Mouse (Mus musculus) spleen, embryonic (tissue): Measurements from ENCODE around the gene Cep83.

Experiments used
- CTCF ChIA-PET: fragments of 350-600 bp; sonication (Branson Sonifier 250); formaldehyde crosslinking; loops from one replicate; lab custom pipeline; 2022; lab: Charles Lee

Cep83 gene

DNA sequence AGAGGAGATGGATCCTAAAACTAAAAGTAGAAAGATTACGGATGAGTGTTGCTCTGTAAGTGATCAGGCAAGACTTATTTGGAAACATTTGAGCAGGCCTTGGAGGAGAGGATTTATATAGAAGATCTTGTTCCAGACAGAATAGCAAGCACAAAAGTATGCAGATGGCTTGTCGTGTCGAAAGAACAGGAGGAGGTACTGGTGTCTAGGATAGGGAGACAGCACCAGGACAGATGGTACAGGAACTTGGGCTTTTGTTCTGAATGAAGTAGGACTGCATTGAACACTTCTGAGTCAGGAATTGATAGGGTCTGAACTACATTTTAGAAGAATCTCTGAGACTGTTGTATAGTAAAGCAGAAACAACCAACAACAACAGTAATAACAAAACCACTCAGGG lies 89.1 kb downstream of the Cep83 start:
- CTCF ChIA-PET, result no interaction called here

DNA sequence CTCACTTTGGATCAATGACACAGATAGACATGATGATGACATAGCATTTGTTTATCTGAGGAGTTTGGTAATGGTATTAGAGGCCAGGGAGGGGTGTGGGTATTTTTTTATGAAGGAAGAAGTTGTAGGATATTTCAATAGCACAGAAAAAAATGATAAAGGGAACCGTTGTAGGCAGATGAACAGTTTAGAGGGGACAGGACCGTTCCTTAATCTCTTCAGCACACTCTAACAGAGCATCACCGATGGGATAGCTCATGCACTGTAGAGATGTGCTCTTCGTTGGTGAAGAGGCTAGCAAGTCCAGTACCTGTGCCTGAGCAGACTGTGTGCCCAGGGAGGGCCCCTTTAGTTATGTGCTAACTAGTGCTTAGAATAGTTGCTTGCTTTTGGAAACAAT lies 90.9 kb downstream of the Cep83 start:
- CTCF ChIA-PET, result no interaction called here

DNA sequence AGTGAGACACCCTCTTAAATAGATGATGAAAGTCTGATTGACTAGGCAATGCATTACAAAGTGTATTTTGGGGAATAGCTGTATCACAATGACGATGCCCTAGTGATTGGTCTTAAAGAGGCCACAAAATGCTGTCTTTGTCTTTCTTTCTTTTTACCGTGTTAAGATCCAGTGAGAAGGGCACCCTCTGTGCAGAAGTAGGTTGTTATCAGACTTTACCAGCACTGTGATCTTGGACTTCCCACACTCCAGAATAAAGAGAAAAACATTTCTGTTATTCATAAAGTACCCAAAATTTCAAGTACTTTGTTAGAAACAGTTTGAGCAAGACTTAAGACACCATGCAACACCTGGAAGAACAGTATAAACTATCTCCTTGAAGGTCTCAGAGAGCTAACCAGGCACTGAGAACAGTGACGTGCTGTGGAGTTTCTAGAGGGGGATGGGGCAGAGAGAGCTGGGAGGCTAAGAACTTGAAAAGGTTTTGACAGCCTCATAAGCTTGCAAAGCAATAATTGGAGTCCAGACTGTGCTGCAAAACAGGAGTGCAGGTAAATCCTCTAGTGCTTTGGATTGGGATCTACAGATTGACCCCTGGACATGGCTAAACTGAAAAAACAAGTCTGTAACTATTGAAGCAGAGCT lies 92.3 kb downstream of the Cep83 start:
- CTCF ChIA-PET, result no interaction called here

DNA sequence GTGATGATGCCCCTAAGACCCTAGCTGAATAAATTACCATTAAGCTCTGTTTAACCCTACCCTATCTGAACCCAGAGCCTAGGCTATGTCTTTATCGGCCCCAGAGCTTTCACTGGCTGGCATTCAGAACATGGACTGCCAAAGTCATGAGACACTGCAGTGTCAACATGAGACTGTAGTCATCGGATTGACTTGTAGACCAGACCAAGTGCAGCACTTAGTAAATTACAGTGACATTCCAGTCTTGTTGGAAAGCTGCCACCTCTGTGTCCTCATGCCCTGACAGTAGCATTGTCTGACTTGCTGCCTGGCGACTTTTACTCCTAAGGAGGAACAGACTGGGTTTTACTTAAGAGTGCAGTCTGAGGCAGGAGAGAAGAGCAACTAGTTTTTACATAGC lies 100.8 kb downstream of the Cep83 start:
- CTCF ChIA-PET, result no interaction called here

DNA sequence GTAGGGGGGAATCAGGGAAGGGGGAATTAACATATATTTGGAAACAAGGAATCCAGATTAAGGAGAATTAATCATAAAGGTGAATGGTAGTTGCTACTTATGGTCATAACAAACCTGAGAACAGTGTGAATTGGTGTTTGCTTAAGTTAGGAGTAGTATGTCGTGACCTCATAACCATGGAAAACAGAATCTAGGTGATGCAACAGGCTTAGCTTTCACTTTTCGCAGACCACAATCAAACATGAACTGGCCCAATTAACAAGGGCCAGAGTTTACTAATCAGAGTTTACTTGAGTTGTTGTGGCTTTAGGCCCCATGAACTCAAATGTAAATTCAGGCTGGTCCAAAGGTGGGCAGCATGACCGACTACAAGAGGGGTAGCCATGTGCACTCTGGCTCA lies 105.5 kb downstream of the Cep83 start:
- CTCF ChIA-PET, result interaction anchor here (1.0 kb wide), 1 partner anchor 18 kb away, joined by 3 read pairs; no protein-coding TSS in a partner anchor

DNA sequence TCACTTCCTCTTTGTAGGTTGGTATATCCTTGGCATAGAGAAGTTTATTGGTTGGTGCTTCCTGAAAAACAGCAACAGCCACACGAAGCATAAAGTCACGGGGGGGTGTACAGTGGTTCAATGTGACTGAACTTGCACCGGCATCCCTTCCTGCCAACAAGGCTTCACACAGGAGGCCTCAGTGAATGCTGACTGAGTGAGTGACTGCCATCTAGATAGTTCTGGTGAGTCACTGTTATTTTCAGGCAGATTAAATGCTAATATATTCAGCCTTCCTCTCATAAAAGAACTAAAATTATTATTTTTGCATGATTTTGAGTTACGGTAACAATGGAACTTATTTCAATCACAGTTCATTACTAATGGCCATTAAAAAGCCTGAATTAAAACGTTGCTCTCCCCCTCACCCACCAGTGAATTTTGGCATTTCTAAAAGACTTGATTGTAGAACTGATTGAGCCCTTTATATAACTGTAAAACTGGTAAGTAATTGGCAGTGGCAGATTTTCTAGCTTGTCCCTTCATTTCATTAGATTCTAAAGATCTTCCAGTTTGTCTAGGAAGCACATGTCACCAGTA lies 106.3 kb downstream of the Cep83 start:
- CTCF ChIA-PET, result no interaction called here

DNA sequence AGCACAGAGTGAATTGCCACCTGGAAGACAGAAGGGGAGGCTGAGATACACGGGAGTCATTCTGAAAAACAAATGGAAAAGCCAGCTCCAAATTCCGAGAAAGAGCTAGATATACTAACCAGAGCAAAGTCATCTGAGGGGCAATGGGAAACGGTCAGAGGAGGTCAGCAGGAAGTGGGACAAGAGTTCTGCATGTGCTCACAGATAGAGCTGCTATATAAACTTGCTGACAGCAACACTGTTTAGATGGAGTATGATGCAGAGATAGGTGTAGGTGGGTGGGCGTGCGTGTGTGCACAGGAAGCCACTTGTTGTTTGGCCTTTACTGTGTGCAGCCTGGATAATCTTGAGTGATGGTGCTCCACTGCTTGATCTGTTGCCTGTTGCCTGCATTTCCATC lies 109.7 kb downstream of the Cep83 start:
- CTCF ChIA-PET, result no interaction called here

DNA sequence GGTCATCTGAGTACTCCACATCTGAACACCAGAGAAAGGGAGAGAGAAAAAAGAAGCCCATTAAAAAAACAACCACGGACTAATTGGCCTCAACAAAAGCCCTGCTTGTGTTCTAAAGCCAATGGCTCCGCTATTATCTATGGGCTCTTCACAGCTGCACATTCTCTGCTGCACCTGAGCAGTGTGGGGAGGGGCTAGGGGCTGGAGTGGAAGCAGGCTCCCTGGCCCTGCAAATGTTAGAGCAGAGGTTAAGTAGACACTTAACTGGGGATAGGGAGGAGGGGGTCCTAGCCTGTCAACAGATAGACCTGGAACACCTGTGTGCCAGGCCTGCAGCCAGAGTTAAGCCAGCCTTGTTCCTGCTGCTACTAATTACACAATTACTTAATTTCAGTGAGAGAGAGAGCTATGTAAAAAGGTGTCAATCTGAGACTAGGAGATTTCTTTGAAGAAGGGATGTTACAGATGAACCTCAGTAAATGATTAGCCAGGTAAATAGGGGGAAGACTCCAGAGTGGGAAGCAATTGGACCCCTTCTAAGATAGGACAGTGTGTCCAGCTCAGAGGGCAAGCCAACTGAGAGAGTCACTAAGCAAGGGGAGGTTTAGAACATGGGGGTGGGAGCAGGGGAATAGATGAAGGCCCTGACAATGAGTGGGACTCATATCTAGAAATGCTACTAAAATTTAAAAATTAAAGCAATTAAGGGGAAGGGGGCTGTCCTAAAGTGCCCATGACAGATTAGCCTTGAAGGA lies 111.2 kb downstream of the Cep83 start:
- CTCF ChIA-PET, result interaction anchor here (0.5 kb wide), 1 partner anchor 140 kb away, joined by 3 read pairs; no protein-coding TSS in a partner anchor

DNA sequence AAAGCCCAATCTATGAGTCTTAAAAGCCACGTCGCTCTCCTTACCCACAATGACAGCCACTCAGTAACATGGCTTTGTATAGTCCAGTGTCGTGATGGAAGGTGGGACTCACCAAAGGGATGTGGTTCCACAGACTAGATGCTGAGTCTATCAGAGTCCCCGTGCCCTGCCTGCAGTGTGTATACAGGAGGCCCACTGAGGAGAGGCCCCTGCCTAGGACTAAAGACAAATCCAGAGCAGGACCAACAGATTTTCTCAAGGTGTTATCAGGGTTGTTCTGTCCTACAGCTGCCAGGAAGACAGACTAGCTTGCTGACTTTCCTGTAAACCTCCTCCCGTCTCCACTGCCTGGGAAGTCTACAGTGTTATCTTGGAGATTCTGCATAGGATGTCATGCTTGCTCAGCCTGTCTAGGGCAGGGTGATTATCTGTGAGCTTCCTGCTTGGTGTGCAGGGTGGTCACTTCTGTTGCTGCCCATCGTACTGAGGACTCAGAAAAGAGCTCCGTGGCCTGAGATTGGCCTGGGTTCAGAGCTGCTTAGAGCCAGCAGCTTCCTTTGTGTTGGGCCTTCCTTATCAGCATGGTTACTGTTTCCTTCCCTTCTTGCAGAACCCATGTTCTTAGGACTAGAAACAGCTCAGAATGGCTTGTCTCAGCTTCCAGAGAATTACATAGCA lies 112.4 kb downstream of the Cep83 start:
- CTCF ChIA-PET, result no interaction called here

DNA sequence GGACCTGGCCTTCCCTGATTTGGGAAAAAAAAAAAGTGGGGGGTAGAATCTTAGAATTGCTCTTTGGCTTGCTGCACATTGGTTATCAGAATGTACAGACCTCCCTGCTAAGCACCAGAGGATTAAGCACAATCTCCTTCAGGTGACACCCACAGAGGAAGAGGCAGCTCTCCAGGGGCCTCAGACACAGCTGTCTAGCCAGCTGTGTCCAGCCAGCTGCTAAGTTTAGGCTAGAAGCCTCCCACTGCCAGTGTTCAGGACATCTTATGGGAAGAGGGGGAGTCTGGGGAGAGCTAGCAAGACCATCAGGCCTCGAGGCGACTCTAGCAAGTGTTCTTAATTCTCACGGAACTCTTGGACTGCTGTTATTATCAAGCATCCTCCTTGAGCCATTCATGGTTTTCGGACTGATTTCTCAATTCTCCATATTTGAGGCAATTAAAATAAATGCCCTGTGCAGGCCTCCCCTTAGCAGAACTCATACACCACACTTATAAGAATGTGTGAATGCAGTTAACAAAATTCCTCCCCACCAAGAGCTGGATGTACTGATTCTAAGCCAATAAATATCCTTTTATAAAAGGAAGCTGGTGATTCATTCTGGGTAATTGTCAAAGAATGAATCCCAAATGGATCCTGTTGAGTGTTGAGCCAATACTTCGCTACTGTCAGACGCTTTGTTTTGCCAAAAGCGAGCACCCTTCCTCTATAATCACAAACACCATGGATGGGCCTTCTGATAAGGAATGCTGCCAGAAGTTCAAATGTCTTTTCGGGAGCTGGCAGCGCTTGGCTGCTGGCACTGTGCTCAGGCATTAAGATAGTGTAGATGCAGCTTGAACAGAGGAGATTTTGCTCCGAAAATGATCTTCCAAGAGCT lies 115.8 kb downstream of the Cep83 start:
- CTCF ChIA-PET, result interaction anchor here (0.5 kb wide), 1 partner anchor 183 kb away, joined by 3 read pairs; no protein-coding TSS in a partner anchor

DNA sequence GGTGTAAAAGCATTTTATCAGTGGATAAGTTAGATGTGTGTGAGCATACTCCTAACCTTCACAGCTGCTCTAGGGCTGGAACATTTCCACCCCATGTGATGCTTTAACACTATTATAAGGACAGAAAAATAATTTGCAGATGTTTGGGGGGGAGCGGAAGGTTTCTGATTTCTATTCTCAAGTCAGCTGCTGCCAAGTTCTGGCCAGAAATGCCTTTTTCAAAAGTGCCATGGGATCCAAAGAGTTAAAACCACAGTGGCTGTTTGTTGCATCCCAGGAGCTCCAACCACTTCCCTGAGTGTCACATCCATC lies 116.4 kb downstream of the Cep83 start:
- CTCF ChIA-PET, result interaction anchor here (0.5 kb wide), 1 partner anchor 182 kb away, joined by 3 read pairs; no protein-coding TSS in a partner anchor

DNA sequence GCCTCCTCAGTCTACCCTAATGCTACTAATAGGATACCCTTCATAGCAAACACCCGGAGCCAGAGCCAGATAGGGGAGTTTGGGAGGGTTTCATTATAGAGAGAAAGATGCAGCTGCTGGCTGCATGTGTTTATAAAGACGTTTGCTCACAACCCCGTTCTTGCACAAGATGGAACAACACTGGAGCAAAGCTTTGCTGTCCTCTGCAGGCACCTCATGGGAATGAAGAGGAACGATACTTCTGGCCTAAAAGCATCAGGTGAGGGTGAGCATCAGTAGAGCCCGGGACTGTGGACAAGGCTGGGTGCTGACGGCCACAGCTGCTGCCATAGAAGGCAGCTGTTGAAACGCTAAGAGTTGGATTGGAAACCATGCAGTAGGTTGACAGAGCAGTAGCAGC lies 118.9 kb downstream of the Cep83 start:
- CTCF ChIA-PET, result no interaction called here

DNA sequence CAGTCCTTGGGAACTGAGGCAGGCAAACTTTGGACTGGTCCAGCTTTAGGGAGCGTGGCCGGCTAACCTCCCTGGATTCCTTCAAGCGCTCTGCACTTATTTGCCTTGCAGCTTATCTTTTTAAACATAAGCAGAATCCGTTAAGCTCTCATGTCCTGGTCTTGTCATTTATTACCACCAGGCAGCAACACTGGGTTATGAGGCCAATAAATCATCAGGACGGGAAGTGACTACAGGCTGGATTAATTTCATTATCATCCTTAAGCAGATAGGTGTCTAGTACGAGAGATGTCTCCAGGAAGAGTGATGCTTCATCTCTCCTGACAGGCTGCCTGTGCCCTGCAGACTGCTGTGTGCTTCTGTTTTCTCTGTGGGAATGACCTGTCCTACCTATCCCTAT lies 119.8 kb downstream of the Cep83 start:
- CTCF ChIA-PET, result no interaction called here

DNA sequence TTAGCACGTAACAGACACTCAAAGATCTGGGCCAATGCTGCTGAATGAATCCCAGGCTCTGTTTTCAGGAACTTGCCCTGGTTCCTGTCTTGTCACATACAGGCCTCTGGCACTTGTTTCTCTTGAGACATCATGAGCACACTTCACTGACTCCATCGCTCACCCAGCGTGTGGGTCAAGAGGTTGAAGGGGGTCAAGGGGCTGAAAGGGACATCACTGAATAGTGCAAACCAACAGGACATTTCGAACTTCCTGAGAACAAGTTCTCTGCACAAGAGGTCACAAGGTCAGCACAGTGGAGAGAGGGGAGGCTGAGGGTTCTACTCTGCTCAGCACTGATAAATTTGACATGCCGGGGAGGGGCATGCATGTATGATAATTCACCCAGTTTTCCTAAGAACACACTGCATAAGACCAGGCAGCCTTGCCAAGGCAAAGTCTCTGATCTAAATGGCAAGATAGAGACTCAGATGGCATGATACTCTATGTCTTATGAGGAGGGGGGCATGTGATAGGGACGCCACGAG lies 121.6 kb downstream of the Cep83 start:
- CTCF ChIA-PET, result interaction anchor here (0.7 kb wide), 1 partner anchor 33 kb away, joined by 4 read pairs; no protein-coding TSS in a partner anchor

DNA sequence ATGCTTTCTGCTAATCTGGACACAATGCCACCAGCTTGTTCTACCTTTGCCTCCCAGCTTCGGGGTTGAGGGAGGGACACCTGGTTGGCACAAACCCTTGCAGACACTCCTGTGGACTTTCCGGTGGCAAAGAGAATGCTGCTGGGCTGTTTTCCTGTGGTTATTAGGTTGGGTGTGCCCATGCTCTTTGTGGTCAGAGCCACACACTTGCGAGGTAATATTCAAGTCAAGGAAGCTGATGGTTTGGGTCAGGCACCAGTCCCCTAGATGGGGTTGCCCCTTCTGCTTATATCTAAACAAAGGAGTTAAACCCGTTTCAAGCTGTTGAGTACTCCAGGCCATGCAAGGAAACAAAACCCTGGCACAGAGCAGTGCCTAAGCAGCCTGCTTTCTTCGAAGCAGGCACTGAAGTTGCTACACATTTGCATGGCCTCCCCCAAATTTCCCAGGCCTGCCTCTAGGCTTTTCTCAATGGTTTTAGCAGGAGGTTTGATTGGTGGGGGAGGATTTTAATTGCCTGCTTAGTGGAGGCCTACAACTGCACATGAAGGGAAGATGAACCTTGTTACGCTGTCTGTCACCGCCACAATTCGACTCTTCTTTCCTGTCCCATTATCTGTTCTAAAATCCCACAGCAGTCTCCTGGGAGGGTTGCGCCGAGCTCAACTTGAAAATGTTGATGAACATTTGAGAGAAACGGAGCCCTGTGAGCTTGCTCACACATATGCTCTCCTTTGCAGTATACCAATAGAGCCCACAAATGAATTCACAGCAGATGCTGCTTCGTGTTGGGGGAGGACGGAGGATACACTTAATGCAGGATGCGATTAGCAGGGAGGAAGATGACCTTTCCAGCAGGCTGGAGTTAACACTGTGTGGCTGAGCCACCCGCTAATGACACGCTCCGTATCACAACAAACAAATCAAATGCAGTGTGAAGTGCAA lies 123.7 kb downstream of the Cep83 start:
- CTCF ChIA-PET, result interaction anchor here (1.1 kb wide), 1 partner anchor 19 kb away, joined by 3 read pairs; no protein-coding TSS in a partner anchor

DNA sequence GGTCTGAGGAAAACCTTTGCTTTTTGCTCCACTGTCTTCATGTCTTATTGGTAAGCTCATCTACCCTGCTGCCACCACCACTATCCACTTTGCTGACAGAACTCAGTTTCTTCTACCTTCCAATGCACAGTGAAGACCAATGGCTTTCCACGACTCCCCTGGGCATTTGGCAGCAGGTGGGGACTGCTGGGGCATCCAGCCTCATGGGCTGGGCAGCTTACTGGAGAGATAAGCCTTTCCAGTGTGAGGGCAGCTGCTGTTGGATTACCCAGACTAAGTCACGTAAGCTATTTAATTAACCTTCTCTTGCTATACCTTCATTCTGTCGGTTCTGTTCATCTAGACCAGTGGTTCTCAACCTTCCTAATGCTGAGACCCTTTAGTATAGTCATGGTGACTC lies 129.7 kb downstream of the Cep83 start:
- CTCF ChIA-PET, result no interaction called here

DNA sequence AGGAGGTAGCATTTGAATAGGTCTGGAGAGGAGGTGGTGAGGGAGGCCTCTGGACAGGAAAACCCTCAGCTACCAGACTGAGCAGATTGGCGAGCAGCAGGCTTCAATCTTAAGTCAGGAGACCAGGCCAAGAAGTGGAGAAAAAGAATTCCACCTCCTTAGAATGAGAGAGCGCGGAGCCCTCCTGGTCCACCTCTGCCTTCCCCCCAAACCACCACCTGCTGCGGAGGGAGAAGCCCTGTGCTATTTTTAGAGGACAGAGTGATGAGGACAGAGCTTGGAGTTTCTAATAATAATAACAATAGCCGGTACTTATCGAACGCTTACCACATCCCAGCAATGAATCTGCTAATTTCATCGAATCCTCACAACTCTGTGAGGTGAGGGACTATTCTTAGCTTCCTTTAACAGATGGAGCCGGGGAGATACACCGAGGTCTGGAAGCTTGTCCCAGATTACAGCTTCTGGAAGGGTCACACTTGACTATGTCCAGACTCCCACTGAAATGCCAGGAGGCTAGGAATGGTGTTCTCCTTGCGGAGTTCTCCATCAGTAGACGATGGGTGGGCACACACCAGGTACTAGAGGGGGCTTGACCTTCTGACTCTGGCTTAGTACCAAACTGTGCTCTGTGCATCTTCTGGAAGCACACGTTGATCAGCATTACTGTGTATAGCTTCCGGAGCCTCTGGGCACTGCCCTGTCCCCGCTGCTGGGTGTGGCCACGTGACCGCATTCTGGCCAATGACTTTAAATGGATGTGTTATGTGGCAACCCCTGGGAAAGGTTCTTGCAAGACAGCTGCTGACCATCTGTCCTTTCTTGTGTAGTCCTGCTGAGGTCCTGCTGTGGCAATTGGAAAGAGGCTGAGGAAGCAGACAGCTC lies 130.6 kb downstream of the Cep83 start:
- CTCF ChIA-PET, result no interaction called here

DNA sequence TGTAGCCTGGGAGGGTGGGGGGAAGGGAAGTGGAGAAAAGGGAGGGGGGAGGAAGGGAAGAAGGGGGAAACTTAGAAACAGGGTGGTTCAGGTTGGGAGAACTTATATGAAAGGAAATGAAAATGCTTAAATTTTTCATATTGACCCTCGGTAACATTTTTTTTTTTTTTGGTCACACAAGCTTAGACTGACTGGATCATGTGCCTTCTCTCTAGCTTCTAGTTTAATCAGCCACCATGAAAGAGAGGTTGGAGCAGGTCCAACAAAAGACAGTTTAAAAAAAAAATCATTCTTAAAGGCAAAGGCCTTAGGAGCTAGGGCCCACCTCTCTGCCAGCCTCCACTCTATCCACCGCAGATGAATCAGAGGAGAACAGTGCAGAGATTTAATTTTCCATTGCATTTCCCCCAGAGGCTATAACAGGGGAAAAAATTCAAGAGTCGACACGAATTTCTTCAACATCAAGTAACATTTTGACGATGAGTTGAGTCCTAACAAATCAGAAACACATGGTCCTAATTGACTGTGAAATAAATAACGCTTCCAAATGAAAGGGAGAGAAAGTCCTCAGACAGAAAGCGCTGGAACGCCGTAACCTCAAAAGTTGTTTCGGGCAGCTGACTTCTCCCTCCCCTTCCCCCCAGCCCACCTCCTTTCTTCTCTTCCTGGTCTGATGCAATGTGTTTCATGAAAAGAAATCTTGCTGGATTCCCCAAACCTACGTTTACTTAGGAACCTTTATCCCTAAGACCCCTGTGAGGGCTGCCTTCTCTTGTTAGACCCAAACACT lies 135.7 kb downstream of the Cep83 start:
- CTCF ChIA-PET, result interaction anchor here (0.5 to 0.7 kb wide), 3 partner anchors 54 to 1230 kb away, joined by 3 to 13 read pairs (median 6); no protein-coding TSS in a partner anchor
